Mouse (Mus musculus) limb, embryonic 11.5 days (tissue): ENCODE measurements around the gene Ago3. TPM values are rescaled to one million over a fixed set of nuclear protein-coding genes. Genes with fewer than 3 reads are reported as not detected.
A peak's percentile ranks its signal among the peaks of the same experiment; 100 is the strongest.

ENCODE experiments used
- ATAC-seq: fragments of 200-750 bp; cut with Nextera tagmentation; 2 replicates; pipeline ENCODE4 v1.8.0; 2017; ENCODE audit warnings: low read depth; ENCODE audit not compliant: insufficient number of reproducible peaks, low FRiP score, low TSS enrichment
- DNase-seq: peaks from one replicate; pipeline ENCODE4 v3.0.0-alpha.2; 2015; ENCODE audit warnings: low spot score
- H3K27ac ChIP-seq: fragments of 300-500 bp; sonication (generic); replicated peaks from 2 replicates; pipeline ENCODE4 v1.5.1; 2014; ENCODE audit warnings: low read depth, mild to moderate bottlenecking, low read length
- H3K27me3 ChIP-seq: fragments of 300-500 bp; sonication (generic); 2 replicates; pipeline ENCODE4 v1.6.1; 2014; ENCODE audit warnings: mild to moderate bottlenecking, low read length, mixed read lengths; ENCODE audit not compliant: control insufficient read depth, insufficient read depth
- H3K36me3 ChIP-seq: fragments of 300-500 bp; sonication (generic); 2 replicates; pipeline ENCODE4 v1.6.1; 2014; ENCODE audit warnings: mild to moderate bottlenecking, low read length, moderate library complexity, mixed read lengths; ENCODE audit not compliant: control insufficient read depth, insufficient read depth
- H3K4me1 ChIP-seq: fragments of 300-500 bp; sonication (generic); 2 replicates; pipeline ENCODE4 v1.6.1; 2014; ENCODE audit warnings: low read length, mixed read lengths; ENCODE audit not compliant: control insufficient read depth, insufficient read depth
- H3K4me2 ChIP-seq: fragments of 300-500 bp; sonication (generic); 2 replicates; pipeline ENCODE4 v1.6.1; 2014; ENCODE audit warnings: low read depth, mild to moderate bottlenecking, moderate library complexity; ENCODE audit not compliant: severe bottlenecking
- H3K4me3 ChIP-seq: fragments of 300-500 bp; sonication (generic); 2 replicates; pipeline ENCODE4 v1.5.1; 2014; ENCODE audit warnings: low read depth, low read length
- H3K9ac ChIP-seq: fragments of 300-500 bp; sonication (generic); 2 replicates; pipeline ENCODE4 v1.6.1; 2014; ENCODE audit warnings: mild to moderate bottlenecking, low read length
- H3K9me3 ChIP-seq: fragments of 300-500 bp; sonication (generic); 2 replicates; pipeline ENCODE4 v1.6.1; 2016; ENCODE audit warnings: low read length; ENCODE audit not compliant: control insufficient read depth
- WGBS: fragments of 180-500 bp; shearing (Covaris S2); extraction: QIAGEN DNeasy Blood & Tissue Kit; methylation state at CpG from one replicate; pipeline ENCODE4 v1.1.7; 2014; 5-methylcytosine and 5-hydroxymethylcytosine counted together
- polyA plus RNA-seq: library from polyadenylated mRNA; unstranded; fragments of >200 nt; fragmentation: Nextera tagmentation; extraction: Ambion mirVana; gene quantifications from 2 replicates; pipeline ENCODE4 v1.2.1, GENCODE M21; 2014

Gene Ago3
- polyA plus RNA-seq, 1 experiment from 2014 or later, result 11.9 TPM

GRCm38 (mm10) chr4:126301584-126302309 is 127.6 kb downstream of the Ago3 start:
- Histone ChIP-seq H3K27ac (no peak overlapping the region), H3K4me1 (peaks cover 28% of the 10 kb centered on the region), H3K4me3 (peak overlapping the region; percentile 43), H3K9ac (peak overlapping the region; percentile 27; the same call in 1 of the 2 replicates), H3K27me3 (peaks cover 29% of the 10 kb centered on the region), H3K4me2 (peak overlapping the region; percentile 85), H3K9me3 (no peaks in the 10 kb centered on the region), H3K36me3 (no peaks in the 10 kb centered on the region; the same call in 1 of the 2 replicates)
- WGBS, result 2% methylated on average over 27 of the region's 27 CpGs
- DNase-seq (peak; percentile 50), ATAC-seq (no peak)

- Histone ChIP-seq H3K4me2 (peak overlapping the region; percentile 85), H3K36me3 (no peaks in the 10 kb centered on the region; the same call in 1 of the 2 replicates), H3K27ac (no peak overlapping the region), H3K4me1 (peaks cover 32% of the 10 kb centered on the region), H3K9me3 (no peaks in the 10 kb centered on the region), H3K9ac (peak overlapping the region; percentile 43), H3K27me3 (peaks cover 32% of the 10 kb centered on the region), H3K4me3 (peak overlapping the region; percentile 43)
- ATAC-seq, result peak; percentile 32; the same call in 1 of the 2 replicates
- under 1% methylated on average over 50 of the region's 50 CpGs for WGBS
- peak; percentile 59 for DNase-seq
Observed at GRCm38 (mm10) chr4:126300916-126301583, 128.3 kb downstream of the Ago3 start.

- Histone ChIP-seq H3K4me3 (peak overlapping the region; percentile 28), H3K9me3 (no peaks in the 10 kb centered on the region), H3K27me3 (peaks cover 22% of the 10 kb centered on the region), H3K27ac (peak overlapping the region; percentile 59; the same call in 1 of the 2 replicates), H3K4me1 (peaks cover 28% of the 10 kb centered on the region), H3K36me3 (no peaks in the 10 kb centered on the region; the same call in 1 of the 2 replicates), H3K4me2 (peak overlapping the region; percentile 61), H3K9ac (peak overlapping the region; percentile 58)
- peak; percentile 78 for DNase-seq
- WGBS, result under 1% methylated on average over 34 of the region's 34 CpGs
- ATAC-seq, result no peak
Observed at GRCm38 (mm10) chr4:126296617-126297101, 132.7 kb downstream of the Ago3 start.

- peaks cover 19% of the 10 kb centered on the region for H3K27me3 ChIP-seq
- H3K36me3 ChIP-seq, result no peaks in the 10 kb centered on the region; the same call in 1 of the 2 replicates
- H3K4me3 ChIP-seq, result no peak overlapping the region
- H3K9me3 ChIP-seq, result no peaks in the 10 kb centered on the region
- 40% methylated on average over 4 of the region's 4 CpGs for WGBS
- H3K9ac ChIP-seq, result no peak overlapping the region
- peaks cover 24% of the 10 kb centered on the region for H3K4me1 ChIP-seq
- no peak overlapping the region for H3K27ac ChIP-seq
- H3K4me2 ChIP-seq, result no peak overlapping the region
- ATAC-seq (no peak), DNase-seq (no peak)
Observed at GRCm38 (mm10) chr4:126295937-126296336, 133.4 kb downstream of the Ago3 start.

- Histone ChIP-seq H3K27me3 (peaks cover 11% of the 10 kb centered on the region), H3K27ac (no peak overlapping the region)
- 69% methylated on average over 6 of the region's 6 CpGs for WGBS
Observed at GRCm38 (mm10) chr4:126295152-126295551, 134.2 kb downstream of the Ago3 start.

GRCm38 (mm10) chr4:126291196-126291595 is 138.2 kb downstream of the Ago3 start:
- Histone ChIP-seq H3K27ac (no peak overlapping the region), H3K4me2 (no peak overlapping the region), H3K4me1 (peaks cover 9% of the 10 kb centered on the region; the same call in 1 of the 2 replicates), H3K9me3 (no peaks in the 10 kb centered on the region), H3K9ac (no peak overlapping the region), H3K27me3 (peaks cover 31% of the 10 kb centered on the region), H3K36me3 (no peaks in the 10 kb centered on the region), H3K4me3 (no peak overlapping the region)
- 29% methylated on average over 13 of the region's 13 CpGs for WGBS
- DNase-seq, result no peak
- ATAC-seq, result no peak

More at GRCm38 (mm10) chr4:126295152-126295551, 134.2 kb downstream of the Ago3 start:
- H3K9ac ChIP-seq, result no peak overlapping the region
- ATAC-seq, result no peak
- no peak overlapping the region for H3K4me3 ChIP-seq
- no peak overlapping the region for H3K4me2 ChIP-seq
- H3K9me3 ChIP-seq, result no peaks in the 10 kb centered on the region
- H3K4me1 ChIP-seq, result peaks cover 17% of the 10 kb centered on the region
- no peaks in the 10 kb centered on the region for H3K36me3 ChIP-seq
- no peak for DNase-seq

GRCm38 (mm10) chr4:126290314-126290713 is 139.0 kb downstream of the Ago3 start:
- Histone ChIP-seq H3K4me2 (no peak overlapping the region), H3K27ac (no peak overlapping the region), H3K4me1 (peaks cover 9% of the 10 kb centered on the region; the same call in 1 of the 2 replicates), H3K4me3 (no peak overlapping the region), H3K9ac (no peak overlapping the region), H3K9me3 (no peaks in the 10 kb centered on the region), H3K36me3 (no peaks in the 10 kb centered on the region), H3K27me3 (peaks cover 38% of the 10 kb centered on the region)
- no peak for DNase-seq
- 87% methylated on average over 8 of the region's 8 CpGs for WGBS
- no peak for ATAC-seq

- H3K9me3 ChIP-seq, result no peaks in the 10 kb centered on the region
- peaks cover 9% of the 10 kb centered on the region; the same call in 1 of the 2 replicates for H3K4me1 ChIP-seq
- H3K27ac ChIP-seq, result no peak overlapping the region
- H3K9ac ChIP-seq, result no peak overlapping the region
- H3K27me3 ChIP-seq, result peaks cover 46% of the 10 kb centered on the region
- 38% methylated on average over 17 of the region's 17 CpGs for WGBS
- no peaks in the 10 kb centered on the region for H3K36me3 ChIP-seq
- no peak overlapping the region for H3K4me2 ChIP-seq
- no peak overlapping the region for H3K4me3 ChIP-seq
- ATAC-seq (no peak), DNase-seq (no peak)
Observed at GRCm38 (mm10) chr4:126288085-126288666, 141.2 kb downstream of the Ago3 start.
